Comparison of ENCODE assay signal across 8 mouse cellular contexts in the genomic region with DNA sequence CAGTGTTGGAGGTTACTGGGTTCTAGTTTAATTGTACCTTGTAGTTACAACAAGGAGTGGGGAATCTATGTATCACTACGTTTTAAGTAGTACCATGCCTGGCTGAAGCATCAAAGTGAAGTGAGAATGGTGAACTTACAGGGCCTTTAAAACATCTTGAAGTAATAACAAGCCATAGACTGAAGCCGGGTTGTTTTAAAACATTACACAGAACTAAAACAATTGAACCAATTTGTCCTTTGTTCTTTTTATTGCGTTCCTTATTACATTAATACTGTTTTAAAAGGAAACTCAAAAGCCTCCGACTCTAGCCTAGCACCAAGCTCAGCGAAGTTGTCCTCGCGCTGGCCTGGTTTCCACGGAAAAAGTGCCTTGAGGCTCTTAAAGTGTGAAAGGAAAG. TPM values are rescaled to one million over a fixed set of nuclear protein-coding genes. Genes with fewer than 3 reads are reported as not detected.
DNase-seq lines count a peak whose midpoint lies in the region; ATAC-seq and TF ChIP-seq lines count a peak whose summit lies in the region.

No protein-coding gene starts in this region.

- H3K79me2 ChIP-seq in C2C12 (ENCODE audit: control insufficient read depth, insufficient read depth): peaks cover 39% of the 10 kb centered on the region

- H3K79me3 ChIP-seq in C2C12 (ENCODE audit: low read depth): peaks cover 30% of the 10 kb centered on the region

- no peaks in the 10 kb centered on the region for H3K36me3 ChIP-seq in heart, embryonic 10.5 days
- peaks cover 9% of the 10 kb centered on the region for H3K36me3 ChIP-seq in C2C12 (ENCODE audit: control insufficient read depth, insufficient read depth)
- H3K36me3 ChIP-seq in forebrain, embryonic 13.5 days (ENCODE audit: poor library complexity, severe bottlenecking): no peaks in the 10 kb centered on the region
- 0 out of 2 replicates have a peak, but pooled peaks cover 4% of the 10 kb centered on the region for H3K36me3 ChIP-seq in liver, embryonic 13.5 days

- 0 out of 2 replicates have a peak, but pooled peaks cover 5% of the 10 kb centered on the region for H3K9me3 ChIP-seq in heart, embryonic 10.5 days
- 0 out of 2 replicates have a peak, but pooled peaks cover 3% of the 10 kb centered on the region for H3K9me3 ChIP-seq in forebrain, embryonic 13.5 days (replicated peaks)
- H3K9me3 ChIP-seq in liver, embryonic 13.5 days (replicated peaks): no peaks in the 10 kb centered on the region; the same call in 1 of the 2 replicates

- DNase-seq in heart, embryonic 10.5 days (ENCODE audit: low spot score): no peak
- DNase-seq in heart, adult 11 months: no peak
- DNase-seq in liver, embryonic 13.5 days: no peak
- DNase-seq in ovary, adult 18-20 months (ENCODE audit: low spot score): no peak
- DNase-seq in frontal cortex, adult 2 months (ENCODE audit: extremely low spot score in 1 of 2, low spot score in 1 of 2): no peak
- DNase-seq in cerebellum, postnatal 25 days: no peak

- no peak for ATAC-seq in forebrain, embryonic 13.5 days
- no peak for ATAC-seq in liver, embryonic 13.5 days (ENCODE audit: low read depth)

- H3K27ac ChIP-seq in heart, embryonic 10.5 days: peak overlapping the region; percentile 99
- H3K27ac ChIP-seq in forebrain, embryonic 13.5 days: peak overlapping the region; percentile 96
- peak overlapping the region; percentile 97 for H3K27ac ChIP-seq in liver, embryonic 13.5 days

- H3K4me2 ChIP-seq in forebrain, embryonic 13.5 days: peak overlapping the region; percentile 73
- peak overlapping the region; percentile 93 for H3K4me2 ChIP-seq in liver, embryonic 13.5 days

- peak overlapping the region; percentile 96 for H3K4me3 ChIP-seq in heart, embryonic 10.5 days
- no peak overlapping the region for H3K4me3 ChIP-seq in C2C12 (ENCODE audit: insufficient read depth, poor library complexity, severe bottlenecking)
- H3K4me3 ChIP-seq in forebrain, embryonic 13.5 days: peak overlapping the region; percentile 81
- peak overlapping the region; percentile 95 for H3K4me3 ChIP-seq in liver, embryonic 13.5 days (replicated peaks)

- no peak for TF ChIP-seq CTCF in C2C12 (IDR thresholded peaks at IDR 0.05; ENCODE audit: control insufficient read depth, insufficient read depth, insufficient read length)

- peaks cover 44% of the 10 kb centered on the region for H3K4me1 ChIP-seq in heart, embryonic 10.5 days
- H3K4me1 ChIP-seq in forebrain, embryonic 13.5 days: peaks cover 31% of the 10 kb centered on the region
- H3K4me1 ChIP-seq in liver, embryonic 13.5 days (replicated peaks): peaks cover 56% of the 10 kb centered on the region

- peak overlapping the region; percentile 76 for H3ac ChIP-seq in C2C12 (ENCODE audit: control insufficient read depth, insufficient read length, low read depth)

- no peaks in the 10 kb centered on the region for H3K27me3 ChIP-seq in heart, embryonic 10.5 days (ENCODE audit: insufficient read depth, poor library complexity, severe bottlenecking)
- H3K27me3 ChIP-seq in C2C12 (ENCODE audit: control insufficient read depth, insufficient read depth, insufficient read length): no peaks in the 10 kb centered on the region
- H3K27me3 ChIP-seq in forebrain, embryonic 13.5 days: no peaks in the 10 kb centered on the region; the same call in 1 of the 2 replicates
- H3K27me3 ChIP-seq in liver, embryonic 13.5 days: peaks cover 19% of the 10 kb centered on the region

- peak overlapping the region; percentile 92 for H3K9ac ChIP-seq in forebrain, embryonic 13.5 days
- H3K9ac ChIP-seq in liver, embryonic 13.5 days: peak overlapping the region; percentile 98

- 7% methylated on average over 8 of the region's 8 CpGs for WGBS in heart, embryonic 10.5 days
- 5% methylated on average over 8 of the region's 8 CpGs for WGBS in forebrain, embryonic 13.5 days
- 13% methylated on average over 8 of the region's 8 CpGs for WGBS in liver, embryonic 13.5 days (ENCODE audit: insufficient replicate concordance)

TF ChIP-seq in C2C12, 6 proteins besides CTCF, POLR2A, EP300 and RAD21:
- TF ChIP-seq MYOG (IDR thresholded peaks at IDR 0.05; ENCODE audit: control insufficient read depth, extremely low read depth, insufficient read length) (no peak), USF1 (IDR thresholded peaks at IDR 0.05; ENCODE audit: low read depth) (no peak), MAX (IDR thresholded peaks at IDR 0.05) (no peak), CEBPB (IDR thresholded peaks at IDR 0.05; ENCODE audit: low read depth) (no peak), MYOD1 (IDR thresholded peaks at IDR 0.05; ENCODE audit: control insufficient read depth, insufficient read length, low read depth) (no peak), FOSL1 (IDR thresholded peaks at IDR 0.05; ENCODE audit: insufficient read depth, low read length, poor library complexity, severe bottlenecking) (no peak)

RNA-seq across cellular contexts. Expression of a gene that starts 1.0 kb away (rescaled TPM):
- 49.6 and 61.8 TPM in 2 replicates for polyA plus RNA-seq in heart, embryonic 10.5 days (2016; fragmentation: Nextera tagmentation; extraction: Ambion mirVana)
- polyA plus RNA-seq in C2C12 (2012; fragmentation: generic; extraction: Trizol): 9.5 TPM
- polyA plus RNA-seq in forebrain, embryonic 13.5 days (2015; fragmentation: Nextera tagmentation; extraction: Ambion mirVana): 24.0 and 25.1 TPM in 2 replicates
- 73.2 and 78.4 TPM in 2 replicates for polyA plus RNA-seq in liver, embryonic 13.5 days (2015; fragmentation: Nextera tagmentation; extraction: Ambion mirVana)
- polyA plus RNA-seq in frontal cortex, adult 2 months (2012; rRNA removed): 21.7 and 25.4 TPM in 2 replicates
